Mouse (Mus musculus): ENCODE data around the gene Cops6. TPM values are rescaled to one million over a fixed set of nuclear protein-coding genes. Genes with fewer than 3 reads are reported as not detected.

The Cops6 gene
- polyA plus RNA-seq, 1 experiment: 186 TPM

- Histone ChIP-seq H3K4me3 (no peak overlapping the region), H3ac (ENCODE audit: control insufficient read depth, insufficient read length) (no peak overlapping the region), H3K27me3 (ENCODE audit: control insufficient read depth, insufficient read depth, insufficient read length) (no peaks in the 10 kb centered on the region), H3K79me2 (ENCODE audit: control insufficient read depth, insufficient read depth) (no peaks in the 10 kb centered on the region), H3K4me2 (ENCODE audit: low read depth) (no peak overlapping the region), H3K36me3 (ENCODE audit: control insufficient read depth, insufficient read depth) (peaks cover 7% of the 10 kb centered on the region)
- no peak for TF ChIP-seq CEBPB (IDR thresholded peaks at IDR 0.05; ENCODE audit: insufficient read depth, poor library complexity, severe bottlenecking)
- TF ChIP-seq E2F4 (IDR thresholded peaks at IDR 0.05; ENCODE audit: insufficient read depth): no peak
- no peak for TF ChIP-seq POLR2AphosphoS2 (IDR thresholded peaks at IDR 0.05; ENCODE audit: insufficient read length, low read depth)
- no peak for TF ChIP-seq TCF3 (IDR thresholded peaks at IDR 0.05; ENCODE audit: insufficient read length, low read depth)
- no peak for TF ChIP-seq USF1 (IDR thresholded peaks at IDR 0.05; ENCODE audit: low read depth)
- TF ChIP-seq MYOG (IDR thresholded peaks at IDR 0.05; ENCODE audit: control insufficient read depth in 1 of 3, insufficient read depth in 1 of 3, insufficient read length in 2 of 3, low read depth in 2 of 3): no peak
- TF ChIP-seq REST (IDR thresholded peaks at IDR 0.05; ENCODE audit: insufficient read depth, insufficient read length): no peak
- TF ChIP-seq SRF (IDR thresholded peaks at IDR 0.05; ENCODE audit: control insufficient read depth, insufficient read length, low read depth): no peak
- TF ChIP-seq MYOD1 (IDR thresholded peaks at IDR 0.05; ENCODE audit: control insufficient read depth in 1 of 3, insufficient read length in 2 of 3, low read depth in 2 of 3): no peak
- TF ChIP-seq TCF12 (IDR thresholded peaks at IDR 0.05; ENCODE audit: insufficient read depth, poor library complexity, severe bottlenecking): no peak
- no peak for TF ChIP-seq POLR2A (IDR thresholded peaks at IDR 0.05; ENCODE audit: insufficient read length, low read depth)
- TF ChIP-seq MAX (IDR thresholded peaks at IDR 0.05; ENCODE audit: low read depth): no peak
These were observed 28.3 kb upstream of the Cops6 start for GRCm38 (mm10) chr5:138132425-138133064.

GRCm38 (mm10) chr5:138137257-138137656, 23.6 kb upstream of the Cops6 start:
- H3K79me2 ChIP-seq (ENCODE audit: control insufficient read depth, insufficient read depth): no peaks in the 10 kb centered on the region
- no peak overlapping the region for H3K4me3 ChIP-seq
- no peaks in the 10 kb centered on the region for H3K27me3 ChIP-seq (ENCODE audit: control insufficient read depth, insufficient read depth, insufficient read length)
- no peak overlapping the region for H3K4me2 ChIP-seq (ENCODE audit: low read depth)
- no peak overlapping the region for H3ac ChIP-seq (ENCODE audit: control insufficient read depth, insufficient read length)
- TF ChIP-seq USF1 (IDR thresholded peaks at IDR 0.05; ENCODE audit: low read depth) (no peak), CEBPB (IDR thresholded peaks at IDR 0.05; ENCODE audit: insufficient read depth, poor library complexity, severe bottlenecking) (no peak), REST (IDR thresholded peaks at IDR 0.05; ENCODE audit: insufficient read depth, insufficient read length) (no peak), MAX (IDR thresholded peaks at IDR 0.05; ENCODE audit: low read depth) (no peak), MYOG (IDR thresholded peaks at IDR 0.05; ENCODE audit: control insufficient read depth in 1 of 3, insufficient read depth in 1 of 3, insufficient read length in 2 of 3, low read depth in 2 of 3) (no peak)
- H3K36me3 ChIP-seq (ENCODE audit: control insufficient read depth, insufficient read depth): no peaks in the 10 kb centered on the region

GRCm38 (mm10) chr5:138137935-138138549, 22.8 kb upstream of the Cops6 start:
- Histone ChIP-seq H3K4me2 (ENCODE audit: low read depth) (no peak overlapping the region), H3K27me3 (ENCODE audit: control insufficient read depth, insufficient read depth, insufficient read length) (no peaks in the 10 kb centered on the region), H3K36me3 (ENCODE audit: control insufficient read depth, insufficient read depth) (no peaks in the 10 kb centered on the region), H3K4me3 (no peak overlapping the region), H3ac (ENCODE audit: control insufficient read depth, insufficient read length) (no peak overlapping the region), H3K79me2 (ENCODE audit: control insufficient read depth, insufficient read depth) (no peaks in the 10 kb centered on the region)
- peak; percentile 43 for TF ChIP-seq POLR2AphosphoS2 (IDR thresholded peaks at IDR 0.05; ENCODE audit: insufficient read length, low read depth)
- TF ChIP-seq SRF (IDR thresholded peaks at IDR 0.05; ENCODE audit: control insufficient read depth, insufficient read length, low read depth): no peak

GRCm38 (mm10) chr5:138138585-138138984, 22.3 kb upstream of the Cops6 start:
- no peak for TF ChIP-seq CEBPB (IDR thresholded peaks at IDR 0.05; ENCODE audit: insufficient read depth, poor library complexity, severe bottlenecking)
- TF ChIP-seq USF1 (IDR thresholded peaks at IDR 0.05; ENCODE audit: low read depth): no peak
- no peak for TF ChIP-seq REST (IDR thresholded peaks at IDR 0.05; ENCODE audit: insufficient read depth, insufficient read length)
- no peak for TF ChIP-seq SRF (IDR thresholded peaks at IDR 0.05; ENCODE audit: control insufficient read depth, insufficient read length, low read depth)
- TF ChIP-seq TCF12 (IDR thresholded peaks at IDR 0.05; ENCODE audit: insufficient read depth, poor library complexity, severe bottlenecking): no peak
- TF ChIP-seq POLR2AphosphoS2 (IDR thresholded peaks at IDR 0.05; ENCODE audit: insufficient read length, low read depth): no peak
- no peak for TF ChIP-seq MYOG (IDR thresholded peaks at IDR 0.05; ENCODE audit: control insufficient read depth in 1 of 3, insufficient read depth in 1 of 3, insufficient read length in 2 of 3, low read depth in 2 of 3)
- TF ChIP-seq E2F4 (IDR thresholded peaks at IDR 0.05; ENCODE audit: insufficient read depth): no peak
- TF ChIP-seq TCF3 (IDR thresholded peaks at IDR 0.05; ENCODE audit: insufficient read length, low read depth): no peak
- TF ChIP-seq MYOD1 (IDR thresholded peaks at IDR 0.05; ENCODE audit: control insufficient read depth in 1 of 3, insufficient read length in 2 of 3, low read depth in 2 of 3): no peak
- no peak for TF ChIP-seq MAX (IDR thresholded peaks at IDR 0.05; ENCODE audit: low read depth)
- TF ChIP-seq POLR2A (IDR thresholded peaks at IDR 0.05; ENCODE audit: insufficient read length, low read depth): no peak
- no peaks in the 10 kb centered on the region for H3K27me3 ChIP-seq (ENCODE audit: control insufficient read depth, insufficient read depth, insufficient read length)

GRCm38 (mm10) chr5:138154390-138154789, 6.5 kb upstream of the Cops6 start:
- H3K4me3 ChIP-seq: peak overlapping the region; percentile 54
- H3K4me2 ChIP-seq (ENCODE audit: low read depth): peak overlapping the region; percentile 90
- H3K27me3 ChIP-seq (ENCODE audit: control insufficient read depth, insufficient read depth, insufficient read length): no peaks in the 10 kb centered on the region
- no peak overlapping the region for H3ac ChIP-seq (ENCODE audit: control insufficient read depth, insufficient read length)
- H3K36me3 ChIP-seq (ENCODE audit: control insufficient read depth, insufficient read depth): peaks cover 21% of the 10 kb centered on the region
- TF ChIP-seq E2F4 (IDR thresholded peaks at IDR 0.05; ENCODE audit: insufficient read depth) (no peak), POLR2A (IDR thresholded peaks at IDR 0.05; ENCODE audit: insufficient read length, low read depth) (no peak), POLR2AphosphoS2 (IDR thresholded peaks at IDR 0.05; ENCODE audit: insufficient read length, low read depth) (no peak), REST (IDR thresholded peaks at IDR 0.05; ENCODE audit: insufficient read depth, insufficient read length) (no peak), MAX (IDR thresholded peaks at IDR 0.05; ENCODE audit: low read depth) (no peak), USF1 (IDR thresholded peaks at IDR 0.05; ENCODE audit: low read depth) (no peak), MYOG (IDR thresholded peaks at IDR 0.05; ENCODE audit: control insufficient read depth in 1 of 3, insufficient read depth in 1 of 3, insufficient read length in 2 of 3, low read depth in 2 of 3) (no peak), TCF3 (IDR thresholded peaks at IDR 0.05; ENCODE audit: insufficient read length, low read depth) (no peak), MYOD1 (IDR thresholded peaks at IDR 0.05; ENCODE audit: control insufficient read depth in 1 of 3, insufficient read length in 2 of 3, low read depth in 2 of 3) (no peak), TCF12 (IDR thresholded peaks at IDR 0.05; ENCODE audit: insufficient read depth, poor library complexity, severe bottlenecking) (no peak), SRF (IDR thresholded peaks at IDR 0.05; ENCODE audit: control insufficient read depth, insufficient read length, low read depth) (no peak), CEBPB (IDR thresholded peaks at IDR 0.05; ENCODE audit: insufficient read depth, poor library complexity, severe bottlenecking) (no peak)
- H3K79me2 ChIP-seq (ENCODE audit: control insufficient read depth, insufficient read depth): peaks cover 16% of the 10 kb centered on the region

More at GRCm38 (mm10) chr5:138138585-138138984, 22.3 kb upstream of the Cops6 start:
- no peaks in the 10 kb centered on the region for H3K79me2 ChIP-seq (ENCODE audit: control insufficient read depth, insufficient read depth)
- no peak overlapping the region for H3K4me2 ChIP-seq (ENCODE audit: low read depth)
- H3K4me3 ChIP-seq: no peak overlapping the region
- peaks cover 4% of the 10 kb centered on the region for H3K36me3 ChIP-seq (ENCODE audit: control insufficient read depth, insufficient read depth)
- H3ac ChIP-seq (ENCODE audit: control insufficient read depth, insufficient read length): no peak overlapping the region
